Mouse (Mus musculus) left cerebral cortex, postnatal 36 days (tissue): ENCODE data around the gene Gm13697. TPM values are rescaled to one million over a fixed set of nuclear protein-coding genes. Genes with fewer than 3 reads are reported as not detected.

Experiments
- DNase-seq, 2 experiments: peaks; one replicate each; pipeline ENCODE4 v3.0.0; 2021 to 2022; ENCODE audit warnings: low spot score in 2 of 2, mixed read lengths in 1 of 2
- intact Hi-C: fragments of 180-260 bp; cut with DNase I; formaldehyde crosslinking; loops from one replicate; pipeline ENCODE4 v1.15.1; 2025
- total RNA-seq, 2 experiments: library from RNA; stranded (reverse); gene quantifications; 2 replicates each; pipeline ENCODE4 v1.2.3; 2021

Gene Gm13697
- total RNA-seq, 2 experiments from 2014 or later, result 1.3 to 1.4 TPM

DNA sequence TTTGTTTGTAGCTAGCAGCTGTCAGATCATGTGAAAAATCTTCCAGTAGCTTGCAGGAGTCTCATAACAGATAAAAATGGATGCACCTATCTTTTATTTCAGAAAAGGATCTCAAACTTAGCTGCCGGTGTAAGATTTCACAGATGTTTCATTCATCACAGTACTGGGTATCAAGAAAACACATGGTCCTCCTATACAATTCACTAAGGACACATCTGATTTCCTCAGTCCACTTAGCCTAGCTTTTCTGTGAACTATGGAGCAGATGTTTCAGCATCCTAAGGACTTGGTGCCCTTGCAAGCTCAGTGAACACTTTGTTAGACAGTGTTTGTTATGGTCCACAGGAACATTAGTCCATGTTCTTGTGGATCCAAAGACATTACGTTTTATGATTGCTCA is 38.8 kb downstream of the Gm13697 start:
- intact Hi-C loops, result no loop called here
- DNase-seq, result no peak

DNA sequence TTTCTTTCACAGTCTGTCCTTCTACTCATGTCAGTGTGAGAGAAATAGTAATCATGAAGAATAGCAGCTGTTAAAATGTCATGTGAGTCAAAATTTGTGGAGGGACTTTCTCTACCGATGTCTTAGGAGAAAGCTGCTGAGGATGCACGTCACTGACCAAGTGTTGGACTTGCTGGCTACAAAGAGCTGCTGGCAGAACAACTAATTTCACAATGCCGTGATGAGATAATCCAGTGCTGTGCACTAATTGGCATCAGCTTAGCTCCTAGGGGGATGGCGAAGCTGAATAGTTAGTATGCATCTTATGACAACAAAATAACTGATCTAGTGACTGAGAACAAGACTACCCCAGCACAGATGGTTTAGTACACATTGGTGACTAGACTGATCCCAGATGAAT is 40.7 kb downstream of the Gm13697 start:
- intact Hi-C loops, result no loop called here
- DNase-seq, result no peak

DNA sequence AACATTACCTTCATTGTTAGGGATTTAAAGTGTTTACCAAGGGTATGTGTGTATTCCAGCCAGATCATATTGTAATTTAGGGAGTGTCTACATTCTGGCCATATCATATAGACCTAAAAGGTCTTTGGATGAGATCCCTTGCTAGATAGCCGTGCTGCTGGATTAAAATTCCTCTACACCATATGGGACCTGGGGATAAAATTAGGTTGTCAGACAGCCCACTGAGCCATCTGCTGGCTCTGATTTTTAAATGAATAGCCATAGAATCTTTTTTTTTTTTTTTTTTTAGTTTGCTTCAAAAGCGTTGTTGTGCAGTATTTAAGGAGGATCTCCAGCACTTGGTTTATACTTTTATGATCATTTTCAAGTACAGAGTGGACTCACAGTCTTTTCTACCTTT is 48.0 kb downstream of the Gm13697 start:
- intact Hi-C loops, result no loop called here
- no peak for DNase-seq

DNA sequence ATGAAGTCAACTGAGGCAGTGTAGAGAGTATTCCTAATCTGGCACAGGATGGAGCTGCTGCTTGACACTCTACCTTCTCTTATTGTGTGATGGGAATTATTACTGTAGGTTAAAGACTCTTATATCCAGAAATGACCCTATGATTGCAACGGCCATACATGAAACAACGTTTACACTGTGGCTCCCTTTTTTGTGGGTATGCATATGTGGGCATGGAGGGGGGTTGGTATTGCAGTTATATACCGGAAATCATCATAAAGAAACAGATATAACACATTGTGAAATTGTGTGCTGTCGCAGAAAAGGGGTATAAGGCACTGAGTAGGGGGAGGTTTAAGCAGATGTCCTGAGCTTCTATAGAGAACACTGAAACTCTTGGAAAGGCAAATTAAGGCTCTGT is 51.5 kb downstream of the Gm13697 start:
- DNase-seq, result no peak
- intact Hi-C loops, result no loop called here

Other genes starting within 250 kb of the Gm13697 start
- 100 to 1,000 TPM; 211 to 218 TPM for gene Fam171b, start 172.1 kb upstream of the Gm13697 start, total RNA-seq
- gene Zswim2, start 43.5 kb upstream of the Gm13697 start, total RNA-seq, result not detected
- gene Gm13698, start 29.1 kb upstream of the Gm13697 start, total RNA-seq, result 1 to 10 TPM; 1.3 to 1.4 TPM
- 1 to 10 TPM; 1.3 to 1.4 TPM for gene Gm13693, start 23.2 kb upstream of the Gm13697 start, total RNA-seq
- gene Gm13695, start 17.4 kb upstream of the Gm13697 start, total RNA-seq, result 1 to 10 TPM; 1.3 to 1.4 TPM
- gene Gm13696, start 11.6 kb upstream of the Gm13697 start, total RNA-seq, result 1 to 10 TPM; 1.3 to 1.4 TPM
- 1 to 10 TPM; 1.3 to 1.4 TPM for gene Gm13694, start 5.8 kb upstream of the Gm13697 start, total RNA-seq
- gene Gm13691, start 5.8 kb downstream of the Gm13697 start, total RNA-seq, result 1 to 10 TPM; 1.3 to 1.4 TPM